Mouse (Mus musculus) duodenum, adult 2 months (tissue): ENCODE data around the gene Cldn13. TPM values are rescaled to one million over a fixed set of nuclear protein-coding genes. Genes with fewer than 3 reads are reported as not detected.

Source experiments
- polyA plus RNA-seq: library from polyadenylated mRNA; depleted of rRNA; stranded (reverse); fragments of >200 nt; gene quantifications from 2 replicates; pipeline ENCODE4 v1.2.3, GENCODE M21; 2012; ENCODE audit warnings: low replicate concordance; rRNA removed

The Cldn13 gene
- not detected in 2 replicates for polyA plus RNA-seq

GRCm38 (mm10) chr5:134915311-134915710, at the start of gene Cldn13:
Gene Cldn13, minus strand, starts transcription at chr5:134915526.

GRCm38 (mm10) chr5:134946857-134947255, 31.5 kb upstream of the Cldn13 start, which contains the start of gene Cldn4:
Gene Cldn4, minus strand, starts transcription at chr5:134946934.

GRCm38 (mm10) chr5:134932179-134932902, 17.0 kb upstream of the Cldn13 start, which contains the start of gene Mettl27:
Gene Mettl27, plus strand, starts transcription at chr5:134932368.

GRCm38 (mm10) chr5:134906633-134907032, 8.7 kb downstream of the Cldn13 start, which contains the start of gene Tmem270:
Gene Tmem270, minus strand, starts transcription at chr5:134906733.

Other genes with a start within 250 kb of the Cldn13 start
- 6.7 and 7.6 TPM in 2 replicates for gene Limk1, start 226.9 kb downstream of the Cldn13 start, polyA plus RNA-seq
- gene Eln, start 168.2 kb downstream of the Cldn13 start, polyA plus RNA-seq: 15.7 and 17.5 TPM in 2 replicates
- 0.15 TPM in 1 of 2 replicates, not detected in the other for gene Tmem270, start 8.8 kb downstream of the Cldn13 start, polyA plus RNA-seq
- 10.2 and 16.2 TPM in 2 replicates for gene Mettl27, start 16.8 kb upstream of the Cldn13 start, polyA plus RNA-seq
- 42.8 and 316 TPM in 2 replicates for gene Cldn4, start 31.4 kb upstream of the Cldn13 start, polyA plus RNA-seq
- gene Cldn3, start 70.7 kb upstream of the Cldn13 start, polyA plus RNA-seq: 982 and 2,156 TPM in 2 replicates
- gene Abhd11, start 93.6 kb upstream of the Cldn13 start, polyA plus RNA-seq: 87.6 and 91.0 TPM in 2 replicates
- gene Stx1a, start 108.0 kb upstream of the Cldn13 start, polyA plus RNA-seq: 5.1 and 9.8 TPM in 2 replicates
- gene Dnajc30, start 148.7 kb upstream of the Cldn13 start, polyA plus RNA-seq: 65.1 and 65.9 TPM in 2 replicates
- 49.6 and 53.6 TPM in 2 replicates for gene Bud23, start 149.4 kb upstream of the Cldn13 start, polyA plus RNA-seq
- gene Vps37d, start 162.7 kb upstream of the Cldn13 start, polyA plus RNA-seq: 7.5 and 10.7 TPM in 2 replicates
- 297 and 321 TPM in 2 replicates for gene Mlxipl, start 174.4 kb upstream of the Cldn13 start, polyA plus RNA-seq
- 4.3 and 6.7 TPM in 2 replicates for gene Tbl2, start 234.1 kb upstream of the Cldn13 start, polyA plus RNA-seq